Mouse (Mus musculus) forebrain, embryonic 15.5 days (tissue): ENCODE data around the gene Primpol. TPM values are rescaled to one million over a fixed set of nuclear protein-coding genes. Genes with fewer than 3 reads are reported as not detected.

Source experiments
- ATAC-seq: fragments of 200-750 bp; cut with Nextera tagmentation; replicated peaks from 2 replicates; pipeline ENCODE4 v1.8.0; 2017; ENCODE audit warnings: mild to moderate bottlenecking, moderate TSS enrichment, moderate library complexity
- H3K27ac ChIP-seq: fragments of 300-500 bp; sonication (generic); replicated peaks from 2 replicates; pipeline ENCODE4 v1.5.1; 2015; ENCODE audit warnings: mild to moderate bottlenecking, inconsistent platforms
- H3K27me3 ChIP-seq: fragments of 300-500 bp; sonication (generic); 2 replicates; pipeline ENCODE4 v1.6.1; 2015; ENCODE audit warnings: inconsistent platforms
- H3K36me3 ChIP-seq: fragments of 300-500 bp; sonication (generic); 2 replicates; pipeline ENCODE4 v1.6.1; 2015; ENCODE audit warnings: mild to moderate bottlenecking, inconsistent platforms
- H3K4me1 ChIP-seq: fragments of 300-500 bp; sonication (generic); 2 replicates; pipeline ENCODE4 v1.6.1; 2015; ENCODE audit warnings: inconsistent platforms
- H3K4me2 ChIP-seq: fragments of 300-500 bp; sonication (generic); replicated peaks from 2 replicates; pipeline ENCODE4 v1.6.1; 2015; ENCODE audit warnings: mild to moderate bottlenecking, inconsistent platforms
- H3K4me3 ChIP-seq: fragments of 300-500 bp; sonication (generic); 2 replicates; pipeline ENCODE4 v1.5.1; 2015; ENCODE audit warnings: mild to moderate bottlenecking, inconsistent platforms
- H3K9ac ChIP-seq: fragments of 300-500 bp; sonication (generic); replicated peaks from 2 replicates; pipeline ENCODE4 v1.6.1; 2015; ENCODE audit warnings: mild to moderate bottlenecking, inconsistent platforms
- H3K9me3 ChIP-seq: fragments of 300-500 bp; sonication (generic); 2 replicates; pipeline ENCODE4 v1.6.1; 2016; ENCODE audit warnings: inconsistent platforms
- WGBS: fragments of 180-500 bp; shearing (Covaris S2); methylation state at CpG from one replicate; pipeline ENCODE4 v1.1.7; 2015; ENCODE audit warnings: mixed read lengths; 5-methylcytosine and 5-hydroxymethylcytosine counted together
- polyA plus RNA-seq: library from polyadenylated mRNA; unstranded; fragments of >200 nt; fragmentation: Nextera tagmentation; extraction: Ambion mirVana; gene quantifications from 2 replicates; pipeline ENCODE4 v1.2.1, GENCODE M21; 2015

Primpol gene
- polyA plus RNA-seq, 1 experiment from 2014 or later: 9.0 TPM

DNA sequence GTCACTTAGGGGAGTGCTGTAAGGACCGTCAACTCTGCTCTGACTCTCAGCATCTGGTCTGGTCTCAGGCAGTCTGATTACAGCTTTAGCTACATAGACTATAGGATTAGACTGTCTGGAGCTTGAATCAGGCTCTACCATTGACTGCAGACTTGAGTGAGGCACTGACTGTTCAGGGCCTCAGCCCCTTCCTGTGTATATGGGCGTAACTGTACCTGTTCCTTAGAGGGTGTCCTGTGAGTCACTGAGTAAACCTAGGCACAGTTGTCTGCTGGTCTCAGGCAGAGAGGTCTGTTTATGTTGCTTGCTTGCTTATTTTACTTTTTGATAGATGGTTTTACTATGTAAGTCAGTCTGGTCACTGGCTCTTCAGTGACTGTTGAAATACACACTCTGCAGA is 43.0 kb downstream of the Primpol start:
- 90% methylated on average over 2 of the region's 2 CpGs for WGBS
- H3K4me1 ChIP-seq: no peaks in the 10 kb centered on the region
- no peaks in the 10 kb centered on the region for H3K9me3 ChIP-seq
- H3K4me2 ChIP-seq: no peak overlapping the region
- no peaks in the 10 kb centered on the region for H3K27me3 ChIP-seq
- no peak overlapping the region for H3K9ac ChIP-seq
- H3K27ac ChIP-seq: no peak overlapping the region
- no peak overlapping the region for H3K4me3 ChIP-seq
- H3K36me3 ChIP-seq: peaks cover 27% of the 10 kb centered on the region
- ATAC-seq: no peak

DNA sequence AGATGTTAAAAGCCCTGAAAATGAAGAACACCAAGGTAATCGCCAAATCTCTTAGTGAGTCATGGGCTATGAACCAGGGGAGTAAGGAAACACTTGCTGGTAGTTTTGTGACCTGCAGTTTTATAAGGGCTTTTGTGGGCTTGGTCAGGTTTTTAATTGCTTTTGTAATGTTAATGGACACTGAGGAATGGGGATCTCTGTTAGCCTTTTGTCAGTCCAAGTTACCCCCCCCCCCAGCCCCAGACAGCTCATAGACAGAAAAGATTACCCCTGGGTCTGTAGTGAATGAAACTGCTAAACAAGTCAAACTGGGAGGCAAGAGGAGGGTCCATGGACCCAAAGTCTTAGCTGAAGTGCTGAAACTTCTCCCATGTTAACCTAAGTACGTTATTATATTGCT is 43.6 kb downstream of the Primpol start:
- Histone ChIP-seq H3K4me3 (no peak overlapping the region), H3K9me3 (no peaks in the 10 kb centered on the region), H3K9ac (no peak overlapping the region), H3K4me1 (no peaks in the 10 kb centered on the region), H3K4me2 (no peak overlapping the region), H3K27me3 (no peaks in the 10 kb centered on the region), H3K27ac (no peak overlapping the region), H3K36me3 (peaks cover 22% of the 10 kb centered on the region)
- WGBS: 89% methylated on average over 2 of the region's 2 CpGs
- no peak for ATAC-seq

DNA sequence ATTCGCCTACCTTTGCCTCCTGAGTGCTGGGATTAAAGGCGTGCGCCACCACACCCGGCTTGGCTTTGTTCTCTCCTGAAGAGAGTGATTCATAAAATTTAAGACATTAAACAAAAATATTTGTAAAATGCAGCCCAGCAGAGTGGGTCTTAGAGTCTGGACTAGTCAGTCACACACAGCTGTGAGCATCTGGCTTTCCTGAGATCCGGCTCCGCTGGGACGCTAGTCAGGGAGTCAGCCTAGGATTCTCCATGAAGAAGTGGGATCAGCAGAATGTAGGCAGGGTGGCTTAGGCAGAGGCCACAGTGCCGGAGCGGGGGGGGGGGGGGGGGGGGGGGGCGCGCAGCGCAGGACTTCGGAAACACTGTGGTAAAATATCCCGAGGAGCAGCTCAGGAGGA is 46.3 kb downstream of the Primpol start:
- H3K36me3 ChIP-seq: 0 out of 2 replicates have a peak, but pooled peaks cover 2% of the 10 kb centered on the region
- H3K4me2 ChIP-seq: no peak overlapping the region
- H3K4me3 ChIP-seq: no peak overlapping the region
- ATAC-seq: no peak
- no peaks in the 10 kb centered on the region for H3K4me1 ChIP-seq
- WGBS: 93% methylated on average over 11 of the region's 14 CpGs
- H3K9ac ChIP-seq: no peak overlapping the region
- no peaks in the 10 kb centered on the region for H3K9me3 ChIP-seq
- H3K27ac ChIP-seq: no peak overlapping the region
- no peaks in the 10 kb centered on the region for H3K27me3 ChIP-seq

DNA sequence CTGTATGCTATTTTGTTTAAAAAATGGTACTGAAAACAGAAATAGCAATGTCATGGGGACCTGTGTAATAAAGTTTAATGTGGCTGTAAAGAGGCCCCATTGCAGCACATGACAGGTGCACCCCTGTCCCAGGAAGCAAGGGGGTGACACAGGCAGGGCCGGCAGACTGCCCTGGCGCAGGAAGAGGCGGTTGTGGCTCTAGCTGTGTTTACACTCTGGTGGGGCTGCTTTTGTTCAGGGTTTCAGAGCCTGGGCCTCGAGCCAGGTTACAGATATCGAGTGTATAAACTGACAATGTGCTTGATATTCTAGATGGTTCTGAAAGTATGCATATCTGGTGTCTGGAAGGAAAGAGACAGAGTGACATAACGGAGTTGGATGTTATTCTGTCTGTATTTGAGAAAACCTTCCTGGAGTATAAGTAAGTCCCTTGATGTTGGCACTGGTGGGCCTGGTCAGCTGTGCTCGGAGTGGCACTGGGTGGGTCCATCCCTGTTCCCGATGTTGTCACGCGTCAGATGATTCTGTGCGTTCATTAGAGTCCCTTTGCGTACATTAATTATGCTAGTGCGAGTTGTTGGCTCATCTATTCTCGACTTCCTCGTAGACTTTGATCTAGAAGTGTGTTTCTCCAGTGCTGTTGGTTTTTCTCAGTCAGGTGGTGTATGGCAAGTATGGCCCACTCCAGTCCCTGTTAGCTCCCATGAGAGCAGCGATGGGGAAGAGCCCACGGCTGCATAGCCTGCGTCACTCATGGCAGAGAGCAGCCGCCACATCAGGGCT is 47.2 kb downstream of the Primpol start:
- ATAC-seq: no peak
- Histone ChIP-seq H3K27me3 (no peaks in the 10 kb centered on the region), H3K27ac (no peak overlapping the region), H3K4me3 (no peak overlapping the region), H3K4me2 (no peak overlapping the region), H3K9me3 (no peaks in the 10 kb centered on the region), H3K9ac (no peak overlapping the region), H3K4me1 (no peaks in the 10 kb centered on the region), H3K36me3 (no peaks in the 10 kb centered on the region)
- WGBS: 89% methylated on average over 19 of the region's 19 CpGs

DNA sequence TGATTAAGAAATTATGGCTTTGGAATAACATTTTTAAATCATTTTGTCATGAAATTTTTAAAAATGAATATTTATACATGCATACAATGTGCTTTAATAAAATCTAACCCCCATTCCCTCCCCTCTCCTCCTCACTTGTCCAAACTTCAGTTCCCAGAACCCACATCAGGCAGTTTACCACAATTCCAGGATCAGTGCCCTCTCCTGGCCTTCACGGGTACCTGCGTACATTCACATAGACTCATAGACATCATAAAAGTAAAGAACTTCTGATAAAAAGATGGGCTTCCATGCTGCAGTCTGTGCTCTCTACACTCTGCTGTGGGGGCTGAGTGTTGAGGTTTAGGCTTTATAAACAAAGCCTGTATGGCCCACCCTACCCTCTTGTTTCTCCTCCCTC is 48.1 kb downstream of the Primpol start:
- Histone ChIP-seq H3K4me3 (no peak overlapping the region), H3K4me1 (no peaks in the 10 kb centered on the region), H3K27me3 (no peaks in the 10 kb centered on the region), H3K9ac (no peak overlapping the region), H3K4me2 (no peak overlapping the region), H3K27ac (no peak overlapping the region), H3K36me3 (no peaks in the 10 kb centered on the region), H3K9me3 (no peaks in the 10 kb centered on the region)
- 79% methylated on average over 2 of the region's 2 CpGs for WGBS
- ATAC-seq: no peak

DNA sequence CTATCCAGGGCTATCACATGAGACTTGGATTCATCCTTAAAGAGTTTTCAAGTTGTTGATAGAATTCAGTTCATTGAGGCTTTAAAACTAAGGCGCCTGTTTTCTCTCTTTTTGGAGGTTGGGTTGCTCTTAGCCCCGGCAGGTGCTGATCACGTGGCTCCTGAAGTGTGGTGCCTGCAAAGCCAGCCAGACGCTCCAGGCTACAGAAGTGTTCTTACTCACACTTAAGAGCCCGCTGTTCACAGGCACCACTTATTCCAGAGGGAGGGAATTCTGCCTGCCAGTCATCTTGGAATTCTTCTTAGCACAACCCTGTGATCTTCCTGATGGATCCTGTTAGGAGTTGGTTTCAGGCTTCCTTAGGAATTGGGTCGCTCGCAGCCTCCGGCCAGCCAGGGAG is 49.1 kb downstream of the Primpol start:
- 85% methylated on average over 8 of the region's 8 CpGs for WGBS
- Histone ChIP-seq H3K27me3 (no peaks in the 10 kb centered on the region), H3K4me3 (no peak overlapping the region), H3K36me3 (peaks cover 6% of the 10 kb centered on the region; the same call in 1 of the 2 replicates), H3K4me1 (no peaks in the 10 kb centered on the region), H3K27ac (no peak overlapping the region), H3K9ac (no peak overlapping the region), H3K4me2 (no peak overlapping the region), H3K9me3 (no peaks in the 10 kb centered on the region)
- no peak for ATAC-seq

DNA sequence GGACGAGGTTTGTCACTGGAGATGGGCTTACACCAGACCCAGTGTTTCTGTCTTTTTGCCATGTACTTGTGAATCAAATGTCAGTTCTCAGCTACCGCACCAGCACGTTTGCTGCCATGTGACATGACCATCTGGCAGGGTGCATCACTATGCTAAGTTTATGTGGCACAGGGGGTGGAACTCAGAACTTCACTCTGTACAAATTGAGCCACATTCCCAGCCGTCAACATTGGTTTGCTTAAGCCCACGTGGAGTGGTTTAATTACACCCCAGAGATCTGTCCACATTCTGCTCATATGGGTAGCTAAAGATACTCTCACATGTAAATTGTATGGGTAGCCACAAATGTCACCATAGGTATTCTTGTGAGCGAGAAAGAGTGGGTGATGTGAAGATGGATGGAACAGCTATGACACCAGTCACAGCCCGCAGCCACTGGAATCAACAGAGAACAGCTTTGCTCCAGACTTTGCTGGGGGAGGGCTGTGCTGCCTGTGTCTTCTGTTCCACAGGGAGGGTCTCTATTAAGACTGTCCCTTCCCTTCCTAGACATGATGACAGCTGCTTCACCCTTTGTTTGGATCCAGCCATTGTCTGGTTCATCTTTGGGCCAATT is 50.0 kb downstream of the Primpol start:
- no peak; the same call in 1 of the 2 replicates for ATAC-seq
- peaks cover 6% of the 10 kb centered on the region; the same call in 1 of the 2 replicates for H3K36me3 ChIP-seq
- H3K4me3 ChIP-seq: no peak overlapping the region
- no peaks in the 10 kb centered on the region for H3K4me1 ChIP-seq
- no peak overlapping the region for H3K4me2 ChIP-seq
- no peaks in the 10 kb centered on the region for H3K9me3 ChIP-seq
- H3K27me3 ChIP-seq: no peaks in the 10 kb centered on the region
- H3K9ac ChIP-seq: no peak overlapping the region
- H3K27ac ChIP-seq: no peak overlapping the region
- 73% methylated on average over 7 of the region's 7 CpGs for WGBS

DNA sequence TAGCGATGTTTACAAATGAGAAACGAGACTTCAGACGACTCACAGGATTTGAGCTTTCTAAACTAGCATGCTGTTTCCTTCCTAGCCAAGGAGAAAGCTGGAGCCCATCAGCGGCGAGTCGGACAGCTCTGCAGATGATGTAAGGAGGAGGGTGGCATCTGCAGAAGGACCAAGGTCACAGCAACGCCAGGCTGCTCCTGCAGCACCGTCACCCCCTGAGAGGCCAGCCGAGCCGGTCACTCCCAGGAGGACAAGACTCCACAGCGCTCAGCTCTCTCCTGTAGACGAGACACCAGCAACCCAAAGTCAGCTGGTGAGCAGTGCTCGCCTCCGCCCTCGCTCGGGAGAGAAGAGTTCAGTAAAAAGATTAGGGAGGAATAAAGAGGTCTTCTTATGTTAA is 54.7 kb downstream of the Primpol start:
- ATAC-seq: no peak
- WGBS: 92% methylated on average over 16 of the region's 16 CpGs

DNA sequence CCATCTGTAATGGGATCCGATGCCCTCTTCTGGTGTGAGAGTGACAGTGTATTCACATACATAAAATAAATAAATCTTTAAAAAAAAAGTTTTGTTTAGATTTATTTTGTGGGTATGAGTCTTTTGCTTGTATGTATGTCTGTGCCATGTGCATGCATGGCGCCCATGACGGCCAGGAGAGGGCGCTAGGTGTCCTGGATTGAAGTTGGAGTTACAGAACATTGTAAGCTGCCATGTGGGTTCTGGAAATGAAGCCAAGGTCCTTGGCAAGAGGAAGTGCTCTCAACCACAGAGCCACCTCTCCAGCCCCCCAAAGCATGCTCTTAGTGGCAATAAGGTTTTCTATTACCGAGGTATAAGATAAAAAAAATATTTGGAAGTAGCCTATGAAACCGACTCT is 57.6 kb downstream of the Primpol start:
- Histone ChIP-seq H3K27ac (no peak overlapping the region), H3K9ac (no peak overlapping the region), H3K4me3 (no peak overlapping the region), H3K27me3 (no peaks in the 10 kb centered on the region), H3K4me2 (no peak overlapping the region), H3K4me1 (no peaks in the 10 kb centered on the region), H3K9me3 (no peaks in the 10 kb centered on the region), H3K36me3 (peaks cover 8% of the 10 kb centered on the region; the same call in 1 of the 2 replicates)
- 78% methylated on average over 6 of the region's 6 CpGs for WGBS
- ATAC-seq: no peak

More for the DNA sequence above, 54.7 kb downstream of the Primpol start:
- Histone ChIP-seq H3K9ac (no peak overlapping the region), H3K27ac (no peak overlapping the region), H3K4me3 (no peak overlapping the region), H3K4me2 (no peak overlapping the region), H3K4me1 (no peaks in the 10 kb centered on the region), H3K9me3 (no peaks in the 10 kb centered on the region), H3K27me3 (no peaks in the 10 kb centered on the region), H3K36me3 (peaks cover 6% of the 10 kb centered on the region; the same call in 1 of the 2 replicates)

DNA sequence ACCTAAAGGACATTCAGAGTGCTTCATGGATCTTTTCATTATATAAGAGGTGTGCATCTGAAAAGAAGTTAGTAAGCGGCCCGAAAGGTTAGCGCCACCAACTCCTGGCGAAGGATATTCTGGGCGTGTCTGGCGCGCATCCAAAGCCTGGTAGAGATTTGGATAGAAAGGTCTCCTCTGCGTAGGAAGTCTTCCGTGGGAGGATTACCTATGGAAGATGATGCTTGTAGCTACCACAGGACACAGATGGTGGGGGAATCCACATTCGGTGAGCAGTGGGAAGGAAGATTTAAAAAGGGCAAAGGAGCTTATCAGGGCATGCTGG is 64.6 kb downstream of the Primpol start:
- peak overlapping the region; percentile 73 for H3K4me3 ChIP-seq
- H3K4me2 ChIP-seq: peak overlapping the region; percentile 79
- no peaks in the 10 kb centered on the region for H3K27me3 ChIP-seq
- H3K36me3 ChIP-seq: 0 out of 2 replicates have a peak, but pooled peaks cover 3% of the 10 kb centered on the region
- H3K4me1 ChIP-seq: peaks cover 13% of the 10 kb centered on the region
- WGBS: 2% methylated on average over 10 of the region's 10 CpGs
- peak overlapping the region; percentile 49 for H3K9ac ChIP-seq
- H3K27ac ChIP-seq: no peak overlapping the region
- ATAC-seq: no peak; the same call in 1 of the 2 replicates
- H3K9me3 ChIP-seq: no peaks in the 10 kb centered on the region

DNA sequence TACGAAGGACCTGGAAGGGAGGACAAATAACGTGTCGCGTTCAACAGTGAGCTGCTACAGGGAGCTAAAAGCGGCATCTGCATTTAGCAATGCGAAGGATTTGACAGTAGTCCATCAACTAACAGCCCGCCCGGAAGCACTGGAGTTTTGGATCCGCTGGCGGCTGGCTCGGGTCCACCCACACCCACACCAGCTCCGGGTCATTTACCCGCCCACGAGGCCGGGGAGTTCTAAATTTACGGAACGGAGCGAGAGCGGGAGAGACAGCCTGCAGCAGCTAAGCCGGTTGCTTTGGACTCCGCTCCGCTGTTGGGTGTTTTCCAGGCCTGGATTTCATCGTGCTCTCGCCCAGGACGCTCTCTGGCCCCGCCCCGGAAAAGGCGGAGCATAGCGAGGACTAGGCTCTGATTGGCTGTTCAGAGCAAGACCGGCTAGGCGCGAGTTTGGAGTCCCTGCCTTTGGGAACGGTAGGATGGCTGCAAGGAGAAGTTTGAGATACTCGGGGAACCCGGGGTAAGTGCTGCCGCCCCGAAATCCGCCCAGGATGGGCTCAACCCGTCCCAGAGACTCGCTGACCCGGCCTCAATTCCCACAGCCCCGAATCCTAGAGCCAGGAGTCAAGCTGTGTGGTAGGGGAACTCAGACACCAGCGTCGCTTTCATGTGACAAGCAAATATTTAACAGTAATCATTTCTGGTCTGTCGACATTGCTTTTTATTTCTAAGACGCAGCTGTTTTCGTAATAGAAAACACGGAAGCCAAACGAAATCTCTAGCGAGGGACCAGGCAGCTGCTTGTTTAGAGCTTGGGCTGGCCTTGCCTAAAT is 65.2 kb downstream of the Primpol start, which contains the start of gene Cenpu:
Gene Cenpu, plus strand, starts transcription at position 414 of the 826 bp plus-strand sequence.
- no peaks in the 10 kb centered on the region for H3K9me3 ChIP-seq
- peak within 1 kb of the TSS; percentile 79 for H3K4me2 ChIP-seq
- H3K9ac ChIP-seq: peak within 1 kb of the TSS; percentile 63
- no peaks in the 10 kb centered on the region for H3K27me3 ChIP-seq
- ATAC-seq: peak; percentile 99
- peak within 1 kb of the TSS; percentile 86 for H3K27ac ChIP-seq
- H3K36me3 ChIP-seq: 0 out of 2 replicates have a peak, but pooled peaks cover 3% of the 10 kb centered on the region
- peaks cover 13% of the 10 kb centered on the region for H3K4me1 ChIP-seq
- peak within 1 kb of the TSS; percentile 73 for H3K4me3 ChIP-seq
- 0% methylated on average over 50 of the region's 50 CpGs for WGBS

DNA sequence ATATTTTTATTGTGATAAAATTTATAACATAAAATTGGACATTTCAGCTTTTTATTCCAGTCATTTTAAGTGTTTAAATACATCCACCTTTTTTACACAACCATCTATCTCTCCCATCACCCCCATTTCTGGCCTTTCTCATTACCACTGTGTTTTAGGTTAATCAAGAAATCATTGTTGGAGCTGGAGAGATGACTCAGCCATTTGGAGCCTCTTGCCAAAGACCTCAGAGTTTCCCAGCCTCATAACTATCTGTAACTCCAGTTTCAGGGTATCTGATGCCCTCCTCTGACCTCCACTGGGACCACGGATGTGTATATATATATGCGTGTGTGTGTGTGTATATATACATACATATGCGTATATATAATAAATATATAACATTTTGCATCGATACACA is 66.0 kb downstream of the Primpol start:
- Histone ChIP-seq H3K4me2 (peak overlapping the region; percentile 52), H3K27me3 (no peaks in the 10 kb centered on the region), H3K9me3 (no peaks in the 10 kb centered on the region), H3K36me3 (no peaks in the 10 kb centered on the region), H3K9ac (peak overlapping the region; percentile 63; the same call in 1 of the 2 replicates), H3K4me3 (peak overlapping the region; percentile 73), H3K4me1 (peaks cover 13% of the 10 kb centered on the region), H3K27ac (no peak overlapping the region; the same call in 1 of the 2 replicates)
- no peak for ATAC-seq
- 46% methylated on average over 4 of the region's 4 CpGs for WGBS
